Mouse (Mus musculus) layer of hippocampus, adult 8-10 months (tissue): ENCODE results near the gene Atp2a2. TPM values are rescaled to one million over a fixed set of nuclear protein-coding genes. Genes with fewer than 3 reads are reported as not detected.

Source experiments
- DNase-seq, 2 experiments: peaks; one replicate each; pipeline ENCODE4 v3.0.0; 2022; ENCODE audit warnings: low spot score in 2 of 2
- total RNA-seq, 4 experiments: library from RNA; stranded (reverse); gene quantifications; 2 replicates each; pipeline ENCODE4 v1.2.4; 2022

Atp2a2 gene
- 100 to 1,000 TPM; 558 to 681 (median 612) TPM for total RNA-seq

DNA sequence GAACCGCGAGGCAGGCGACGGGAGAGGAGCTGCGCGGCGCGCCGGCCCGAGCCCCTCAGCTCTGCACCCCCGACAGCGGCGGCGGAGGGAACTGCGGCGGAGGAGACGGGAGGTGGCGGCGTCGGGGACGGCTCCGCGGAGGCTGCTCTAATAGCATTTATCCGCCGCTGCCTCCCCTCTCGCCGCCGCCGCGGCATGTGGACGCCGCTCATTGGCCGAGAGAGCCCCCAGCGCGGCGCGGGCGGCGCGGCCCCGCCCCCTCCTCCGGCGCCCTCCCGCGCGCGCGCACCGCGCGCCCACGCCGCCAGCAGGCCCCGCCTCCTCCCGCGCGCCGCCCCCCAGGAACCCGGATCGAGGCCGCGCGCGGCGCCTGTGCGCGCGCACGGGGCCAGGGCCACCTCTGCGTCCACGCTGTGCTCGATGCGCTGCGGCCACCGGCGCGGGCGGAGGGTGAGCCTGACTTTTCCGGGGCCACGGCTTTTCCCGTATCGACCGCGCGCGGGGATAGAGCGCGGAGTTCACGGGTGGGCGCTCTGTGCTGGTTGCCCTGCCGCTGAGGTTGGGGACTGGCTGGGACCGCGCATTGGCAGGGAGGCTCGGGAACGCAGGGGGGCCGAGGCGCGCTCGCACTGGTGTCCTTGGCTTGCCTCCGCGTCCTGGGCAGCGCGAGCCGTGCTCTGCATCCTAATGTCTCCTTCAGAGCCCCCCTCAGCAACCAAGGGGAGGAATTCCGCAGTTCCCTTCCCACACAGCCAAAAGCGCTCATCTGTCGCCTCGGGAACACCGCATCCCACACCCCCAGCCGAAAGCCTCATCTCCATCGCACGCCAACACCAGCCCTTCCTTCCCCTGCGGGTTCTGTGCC lies at the start of gene Atp2a2:
Gene Atp2a2, minus strand, starts transcription at position 149 of the 865 bp plus-strand sequence.
- DNase-seq, result peak; percentile 84 to 90

DNA sequence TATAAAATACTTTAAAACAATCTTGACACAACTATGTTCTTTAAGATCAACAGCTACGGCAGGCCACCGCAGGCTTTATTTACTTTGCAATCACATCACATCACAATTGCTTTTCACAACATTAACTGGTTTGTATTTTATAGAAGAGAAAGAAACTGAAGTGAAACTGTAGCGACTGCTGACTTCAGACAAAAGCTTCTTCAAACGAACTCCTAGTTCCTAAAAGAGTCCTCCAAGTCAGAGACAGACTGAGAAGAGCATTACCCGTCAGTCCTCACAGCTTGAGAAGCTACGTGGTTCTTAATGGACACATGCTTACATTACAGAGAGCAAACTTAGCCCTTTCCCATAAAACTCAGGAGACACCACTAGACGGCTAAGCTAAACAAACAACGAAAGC lies 48.4 kb upstream of the Atp2a2 start:
- DNase-seq, result no peak

DNA sequence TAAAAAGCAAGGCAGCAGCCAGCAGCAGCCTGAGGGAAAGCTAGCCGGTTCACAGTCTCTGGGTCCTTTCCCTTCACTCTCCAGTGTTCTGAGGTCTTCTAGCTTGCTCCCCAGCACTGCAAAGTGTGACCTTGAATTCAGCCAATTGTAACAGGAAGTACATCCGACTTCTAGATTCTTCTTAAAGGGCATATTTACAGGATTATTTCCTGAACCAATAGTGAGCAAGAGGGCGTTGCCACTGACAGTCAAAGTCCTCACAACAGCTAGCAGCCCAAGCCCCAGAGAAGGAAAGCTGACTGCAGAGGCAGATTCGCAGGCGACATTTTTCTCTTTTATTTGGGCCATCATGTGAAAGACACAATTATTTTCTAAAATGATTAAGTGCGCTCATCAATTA lies 46.6 kb upstream of the Atp2a2 start:
- DNase-seq, result no peak

DNA sequence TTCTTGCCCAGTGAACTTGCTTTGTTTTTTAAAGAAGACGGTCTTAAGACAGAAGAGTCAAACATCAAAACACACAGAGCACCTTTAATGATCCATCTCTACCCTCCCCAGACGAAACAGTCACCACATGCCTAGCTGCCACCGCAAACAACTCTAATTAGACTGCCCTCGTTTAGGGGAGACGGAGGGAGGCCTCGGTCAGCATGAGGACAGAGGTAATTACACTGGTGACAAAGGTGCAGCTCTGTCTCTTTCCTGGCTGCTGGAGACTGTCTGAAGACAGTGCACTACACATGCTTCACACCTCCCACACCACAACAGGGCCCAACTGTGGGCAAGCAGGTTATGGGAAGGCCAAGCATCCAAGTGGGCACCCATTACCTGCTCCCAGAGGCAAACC lies 45.8 kb upstream of the Atp2a2 start:
- DNase-seq, result no peak

DNA sequence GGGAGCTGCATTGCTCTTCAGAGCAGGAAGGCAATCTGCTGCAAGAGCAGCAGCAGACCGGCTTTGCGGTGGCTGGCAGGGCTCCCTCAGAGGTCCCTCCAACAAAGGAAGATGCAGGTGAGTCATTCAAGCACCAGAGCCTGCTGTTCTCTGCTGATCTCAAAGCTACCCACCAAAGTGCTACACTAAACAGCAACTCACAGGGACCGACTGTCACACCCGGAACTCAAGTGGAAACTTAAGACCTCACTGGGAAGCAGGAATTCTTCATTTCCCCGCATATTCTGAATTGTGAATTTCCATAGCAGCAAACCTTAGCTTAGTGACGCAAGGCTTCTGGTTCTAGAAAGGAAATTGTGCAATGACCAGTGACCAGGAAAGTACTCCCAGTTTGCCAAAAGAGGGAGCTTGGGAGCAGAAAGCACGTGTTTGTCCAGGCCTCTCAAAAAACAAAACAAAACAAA lies 45.3 kb upstream of the Atp2a2 start:
- no peak for DNase-seq

DNA sequence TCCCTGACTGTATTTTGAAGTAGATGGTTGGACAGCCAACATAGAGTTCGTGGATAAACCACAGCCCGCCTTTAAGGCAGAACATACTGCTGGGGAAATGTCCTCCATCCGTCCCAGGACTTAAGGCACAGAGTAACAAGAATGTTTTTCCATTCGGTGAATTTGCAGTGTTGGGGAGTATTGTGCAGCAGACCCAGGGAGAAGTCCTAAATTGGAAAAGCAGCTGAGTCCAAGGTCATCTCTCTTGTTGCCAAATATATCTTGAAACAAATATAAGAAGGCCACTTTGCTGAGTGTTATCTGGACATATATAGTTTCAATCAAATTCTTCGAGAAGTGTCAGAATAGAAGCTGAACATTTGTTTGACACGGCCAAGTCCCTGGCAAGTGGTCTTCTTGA lies 41.4 kb upstream of the Atp2a2 start:
- DNase-seq, result no peak

DNA sequence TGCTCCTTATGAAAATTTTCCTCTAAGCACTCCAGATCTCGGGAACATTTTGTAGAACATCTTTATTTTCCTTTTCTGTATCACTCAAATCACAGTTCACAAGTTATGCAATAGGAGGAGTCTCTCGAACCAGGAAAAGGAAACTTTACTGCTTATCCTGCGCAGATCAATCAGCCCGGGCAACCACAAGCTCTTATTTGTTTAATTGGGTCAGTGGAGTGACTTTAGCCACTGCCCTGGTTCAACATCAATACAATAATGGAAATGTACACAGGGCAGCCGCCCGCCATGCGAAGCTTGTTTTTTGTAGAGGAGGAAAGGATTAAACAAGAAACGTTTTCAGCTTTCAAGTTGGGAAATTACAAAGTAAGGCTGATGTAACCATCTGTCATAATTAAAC lies 39.8 kb upstream of the Atp2a2 start:
- DNase-seq, result no peak

DNA sequence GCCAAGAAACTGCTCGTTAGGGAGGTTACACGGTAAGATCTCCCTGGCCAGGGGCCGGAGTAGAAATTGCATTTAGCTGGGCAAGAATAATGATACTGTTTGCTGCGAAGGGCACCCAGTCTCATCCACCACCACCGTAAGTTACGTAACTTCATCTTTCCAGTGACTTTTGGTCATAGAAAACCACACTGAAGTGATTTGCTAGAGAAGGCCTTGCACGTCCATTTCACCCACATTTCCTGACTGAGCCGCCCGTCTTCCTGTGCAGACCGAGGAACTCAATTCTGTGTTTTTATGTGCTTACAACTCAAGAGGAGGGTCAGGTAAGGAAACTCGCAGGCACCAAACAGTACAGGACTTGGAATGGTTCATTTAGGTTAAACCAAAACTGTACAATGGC lies 36.1 kb upstream of the Atp2a2 start:
- DNase-seq, result no peak

DNA sequence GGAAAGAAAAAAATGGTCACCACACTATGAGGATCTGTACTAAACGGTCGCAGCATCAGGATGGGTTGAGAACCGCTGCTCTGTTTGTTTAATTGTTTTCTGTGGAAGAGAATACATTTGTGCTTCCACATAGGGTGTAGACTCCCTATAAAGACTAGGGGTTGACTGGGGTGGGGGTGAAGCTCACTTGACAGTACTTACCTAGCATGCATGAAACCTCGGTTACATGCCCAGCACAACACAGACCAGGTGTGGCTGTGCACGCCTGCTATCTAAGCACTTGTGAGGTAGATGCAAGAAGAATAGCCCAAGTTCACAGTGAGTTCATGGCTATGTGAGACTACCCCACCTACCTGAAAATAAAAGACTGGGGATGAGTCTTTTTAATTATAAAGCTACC lies 35.6 kb upstream of the Atp2a2 start:
- DNase-seq, result no peak

DNA sequence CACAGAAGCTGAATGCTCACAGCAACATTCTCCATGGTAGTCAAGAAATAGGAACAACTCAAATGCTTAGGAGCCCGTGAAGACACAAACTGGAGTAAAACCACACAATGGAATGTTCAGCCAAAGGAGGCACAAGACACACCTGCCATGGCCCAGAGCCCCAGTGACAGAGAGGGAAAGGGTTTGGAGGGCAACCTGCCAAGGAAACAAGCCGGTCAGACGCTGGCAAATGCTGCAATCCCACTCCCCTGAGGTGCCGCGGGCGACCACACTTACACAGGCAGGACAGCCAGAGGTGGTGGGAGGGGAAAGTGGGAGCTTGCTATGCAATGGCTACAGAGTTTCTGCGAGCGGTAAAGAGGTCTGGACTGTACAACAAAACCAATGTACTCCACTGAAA lies 31.9 kb upstream of the Atp2a2 start:
- DNase-seq, result no peak

DNA sequence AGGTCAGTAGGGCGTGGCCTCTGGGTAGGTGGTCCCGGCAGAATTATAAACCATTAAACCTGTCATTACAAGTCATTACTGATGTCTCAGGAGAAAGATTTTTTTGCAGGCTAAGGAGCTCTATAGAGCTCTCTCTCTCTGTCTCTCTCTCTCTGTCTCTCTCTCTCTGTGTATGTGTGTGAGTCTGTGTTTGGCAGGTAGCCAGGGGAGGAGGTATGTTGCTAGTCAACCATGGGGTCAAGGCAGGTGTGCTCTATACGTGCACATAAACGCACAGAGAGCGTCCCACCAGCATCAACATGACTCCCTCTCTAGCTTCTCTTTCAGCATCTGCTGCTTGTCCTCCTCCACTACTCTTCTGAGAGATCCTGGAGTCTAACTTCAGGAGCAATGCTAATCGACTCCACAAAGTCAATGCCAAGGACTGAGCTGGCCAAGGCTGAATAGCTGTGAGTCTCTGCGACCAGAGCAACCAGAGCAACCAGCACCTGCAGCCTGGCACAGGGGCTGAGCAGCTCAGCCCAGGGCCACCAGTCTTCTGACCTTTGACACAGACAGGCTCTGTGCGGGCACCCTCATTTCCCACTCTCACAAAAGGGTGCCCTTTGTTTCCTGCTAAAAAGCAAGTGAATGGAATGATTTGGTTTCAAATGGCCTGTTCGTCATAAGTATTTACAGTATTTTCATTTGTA lies 28.0 kb upstream of the Atp2a2 start:
- no peak for DNase-seq

DNA sequence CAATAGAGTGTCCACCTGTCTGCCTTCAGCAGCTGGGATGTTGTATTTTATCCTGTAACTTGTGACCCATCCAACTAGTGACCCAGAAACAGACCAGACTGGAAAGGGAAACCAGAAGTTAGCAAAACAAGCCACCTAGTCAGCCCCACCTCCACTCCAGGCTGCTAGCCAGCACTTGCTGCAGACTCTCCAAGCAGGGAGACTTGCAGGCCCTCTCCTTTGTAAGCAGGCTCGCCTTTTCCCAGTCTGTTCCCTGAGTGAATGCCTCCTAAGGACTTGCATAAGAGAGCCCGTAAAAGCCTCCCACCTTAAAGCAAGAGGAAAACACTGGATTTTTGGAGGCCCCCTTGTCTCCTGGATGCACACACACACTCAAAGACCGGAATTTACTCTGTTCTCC lies 27.3 kb upstream of the Atp2a2 start:
- peak; percentile 34 to 45 for DNase-seq

DNA sequence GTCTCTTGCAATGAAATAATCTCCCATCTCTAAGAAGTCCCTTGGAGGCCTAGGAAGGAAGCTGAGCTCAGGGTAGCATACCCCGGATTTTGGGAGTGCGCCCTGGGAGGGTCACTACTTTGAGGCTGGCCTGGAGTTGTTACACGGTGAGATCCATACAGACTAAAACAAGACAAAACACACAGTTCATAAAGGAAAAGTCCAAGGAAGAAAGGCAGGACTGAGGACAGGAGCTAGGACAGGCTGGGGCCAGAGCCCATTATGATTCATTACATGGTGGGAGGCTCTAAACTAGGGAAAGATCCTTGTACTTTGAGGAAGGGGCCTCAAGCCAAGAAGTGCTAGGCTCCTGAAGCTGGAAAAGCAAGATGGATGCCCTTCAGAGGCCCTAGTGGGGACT lies 26.6 kb upstream of the Atp2a2 start:
- no peak for DNase-seq

DNA sequence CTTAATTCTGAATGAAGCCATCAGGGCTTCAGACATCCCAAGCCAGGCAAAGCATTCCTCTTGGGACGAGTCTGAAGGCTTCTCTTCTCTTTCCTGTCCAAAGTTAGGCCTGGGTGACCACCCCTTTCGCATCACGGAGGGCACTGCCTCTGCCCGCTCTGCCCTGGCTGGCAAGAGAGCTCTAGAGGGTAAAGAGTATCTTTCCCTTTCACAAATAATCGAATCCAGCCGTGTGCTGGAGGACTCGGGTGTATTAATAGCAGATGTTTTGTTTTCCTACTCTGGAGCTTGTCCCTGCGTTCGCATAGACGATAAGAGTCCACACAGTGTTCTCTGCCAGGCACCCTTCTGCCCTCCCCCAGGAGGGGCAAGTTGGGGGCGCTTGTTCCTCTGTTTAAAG lies 25.7 kb upstream of the Atp2a2 start:
- DNase-seq, result no peak

DNA sequence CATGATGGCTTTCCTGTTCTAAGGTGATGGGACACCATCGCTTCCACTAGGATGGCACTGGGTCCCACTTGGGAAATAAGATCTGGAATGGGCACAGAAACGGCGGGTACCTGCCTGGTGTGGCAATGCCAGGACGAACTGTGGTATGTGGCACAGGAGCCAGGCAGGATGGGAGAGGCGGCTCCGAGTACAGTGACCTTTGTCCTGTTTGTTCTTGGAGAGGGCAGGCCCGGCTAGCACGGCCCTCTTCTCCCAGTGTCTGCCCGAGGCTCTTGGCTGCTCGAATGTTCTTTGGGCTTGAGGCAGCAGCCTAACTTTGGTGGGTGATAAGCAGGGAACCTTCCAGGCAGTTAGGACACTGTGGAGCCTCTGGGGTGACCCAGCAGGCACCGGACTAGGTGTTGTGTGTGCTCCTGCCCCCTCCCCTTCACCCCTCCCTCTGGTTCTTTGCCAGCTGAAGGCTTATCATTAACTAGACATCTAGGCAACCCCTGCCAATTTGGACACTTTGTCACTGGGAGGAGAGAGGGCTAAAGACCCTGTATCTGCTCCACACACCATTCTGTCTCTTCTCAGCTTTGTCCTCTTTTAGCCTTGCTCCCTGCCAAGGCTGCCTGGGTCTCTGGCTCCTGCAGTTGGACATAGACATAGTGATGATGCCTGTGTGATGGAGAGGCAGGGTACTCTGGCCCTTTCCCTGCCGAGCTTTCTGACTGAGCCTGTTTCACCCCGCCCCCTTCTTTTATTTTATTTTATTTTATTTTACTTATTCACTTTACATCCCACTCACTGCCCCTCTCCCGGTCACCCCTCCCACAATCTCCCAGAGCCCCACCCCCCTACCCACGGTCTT lies 25.1 kb upstream of the Atp2a2 start:
- DNase-seq, result no peak

DNA sequence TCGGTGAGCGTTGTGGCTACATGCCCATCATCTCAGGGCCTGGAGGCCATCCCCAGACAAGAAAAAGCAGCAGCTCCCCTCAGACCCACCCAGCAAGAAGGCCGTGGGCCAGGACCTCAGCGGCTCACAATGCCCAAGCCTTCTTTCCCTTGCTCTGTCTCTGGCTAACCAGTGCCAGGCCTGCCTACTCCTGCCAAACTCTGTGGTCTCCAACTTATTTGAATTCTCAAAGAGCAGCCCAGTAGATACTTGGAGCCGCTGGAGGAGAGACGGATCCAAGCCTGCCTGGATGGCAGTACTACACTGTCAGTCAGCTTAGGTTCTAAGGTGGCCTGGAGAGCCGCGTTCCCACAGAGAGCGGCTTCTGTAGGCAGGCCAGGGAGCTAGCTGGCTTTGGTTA lies 24.4 kb upstream of the Atp2a2 start:
- peak; percentile 55 to 74 for DNase-seq

DNA sequence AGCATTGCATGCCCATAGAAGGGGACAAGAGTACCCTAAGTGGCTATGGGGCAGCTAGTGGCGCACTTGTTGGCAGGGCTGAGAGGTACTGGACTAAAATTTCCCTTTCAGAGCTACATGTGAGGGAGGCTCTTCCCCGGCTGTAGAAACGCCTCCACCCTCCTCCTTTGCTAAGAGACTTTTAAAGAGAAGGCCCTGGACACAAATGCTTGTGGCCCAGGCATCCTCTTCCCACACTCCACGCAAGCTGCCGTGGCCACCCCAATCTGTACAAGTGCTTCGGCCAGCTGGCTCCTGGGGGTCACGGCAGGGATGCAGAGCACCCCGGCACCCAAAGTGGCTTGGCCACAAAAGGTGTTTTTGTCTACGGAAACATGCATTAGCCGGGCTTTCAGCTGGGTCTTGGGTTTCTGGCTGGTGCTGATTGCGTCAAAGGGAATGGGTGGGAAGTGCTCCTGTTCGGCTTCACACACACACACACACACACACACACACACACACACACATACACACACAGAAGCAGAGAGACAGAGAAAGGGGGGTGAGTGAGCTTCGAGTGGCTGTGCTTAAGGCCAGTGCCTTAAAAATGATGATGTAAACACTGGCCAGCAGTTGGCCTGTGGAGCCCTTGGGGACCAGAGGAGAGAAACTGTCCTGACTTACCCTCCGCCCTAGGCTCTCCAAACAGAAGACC lies 23.4 kb upstream of the Atp2a2 start:
- no peak for DNase-seq

DNA sequence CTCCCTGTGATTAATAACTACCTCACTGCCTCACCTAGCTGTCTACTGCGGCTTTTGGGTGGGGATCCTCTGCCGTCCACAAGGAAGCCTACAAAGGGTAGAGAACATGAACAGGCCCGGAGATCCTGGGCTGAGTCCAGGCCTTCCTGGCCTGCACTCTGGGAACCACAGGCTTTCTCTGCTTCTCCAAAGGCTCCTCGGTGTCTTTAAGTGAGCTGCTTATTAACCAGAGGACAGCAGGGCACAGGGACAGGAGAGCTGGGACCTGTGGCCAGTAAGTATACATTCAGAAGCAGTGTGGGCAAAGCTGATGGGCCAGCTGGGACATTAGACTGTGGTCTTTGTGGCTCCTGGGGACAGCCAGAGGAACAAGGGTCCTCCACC lies 22.8 kb upstream of the Atp2a2 start:
- DNase-seq, result no peak

DNA sequence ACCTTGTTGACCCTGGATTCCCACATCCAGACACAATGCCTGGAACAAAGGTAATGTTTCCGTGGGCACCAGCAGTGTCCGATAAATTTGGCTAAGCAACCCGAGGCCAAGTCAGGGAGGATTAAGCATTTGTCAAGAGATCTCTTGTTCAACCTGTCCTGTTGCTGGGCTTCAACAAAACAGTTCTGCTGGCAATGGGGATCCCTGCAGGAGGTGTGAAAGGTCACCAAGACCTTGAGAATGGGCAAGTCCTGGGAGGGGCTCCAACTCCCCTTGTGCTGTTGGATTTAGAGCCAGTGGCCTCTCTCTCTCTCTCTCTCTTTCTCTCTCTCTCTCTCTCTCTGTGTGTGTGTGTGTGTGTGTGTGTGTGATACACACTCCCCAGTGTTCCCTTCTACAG lies 22.2 kb upstream of the Atp2a2 start:
- DNase-seq, result no peak

DNA sequence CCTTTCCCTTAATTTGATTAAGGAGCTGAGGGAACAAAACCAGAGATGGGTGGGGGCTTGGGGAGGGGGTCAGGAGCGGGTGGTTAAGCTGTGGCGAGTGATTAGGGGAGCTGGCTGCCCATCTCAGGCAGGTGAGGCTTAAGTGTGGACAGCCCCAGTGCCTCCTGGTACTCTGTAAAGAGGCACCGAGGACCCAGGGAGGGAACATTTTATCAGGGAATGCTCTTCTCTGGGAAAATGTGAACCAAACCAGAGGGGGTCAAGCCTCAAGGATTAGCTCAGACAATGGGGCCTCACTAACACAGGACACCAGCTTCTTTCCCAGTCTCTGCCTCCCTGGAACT lies 19.1 kb upstream of the Atp2a2 start:
- DNase-seq, result no peak
